Mouse (Mus musculus) spleen, adult 18-20 months (tissue): Measurements from ENCODE around the gene Tmprss12.
"Not testable (repeated sequence)": the region's sequence is repeated elsewhere in the genome, so short reads cannot be mapped to it uniquely, and the experiment has no call there.

Experiments used
- DNase-seq, 2 experiments: peaks; one replicate each; pipeline ENCODE4 v3.0.0; 2022; ENCODE audit warnings: mixed read lengths in 2 of 2

Tmprss12 gene

DNA sequence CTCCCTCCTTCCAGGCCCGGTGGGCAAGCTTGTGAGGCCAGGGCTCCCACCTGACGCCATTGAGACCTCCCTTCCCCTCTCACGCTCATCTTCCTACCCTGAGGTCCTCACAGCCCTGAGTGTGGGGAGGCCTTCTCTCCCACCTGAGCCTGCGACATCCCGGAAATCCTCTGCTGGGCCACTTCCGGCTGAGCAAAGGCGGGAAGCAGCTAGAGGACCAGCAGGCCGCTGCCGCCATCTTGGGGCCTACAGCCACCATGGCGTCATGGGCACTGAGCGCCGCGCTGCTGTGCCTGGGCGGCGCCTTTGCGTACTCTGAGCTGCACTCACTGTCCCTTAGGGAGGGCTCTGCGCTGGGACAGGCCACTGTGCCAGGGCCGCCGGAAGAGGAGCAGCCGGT is at the start of gene Tmprss12:
TSS of gene Tmprss12 (plus strand) at position 212 of the 400 bp plus-strand sequence.
- no peak for DNase-seq

DNA sequence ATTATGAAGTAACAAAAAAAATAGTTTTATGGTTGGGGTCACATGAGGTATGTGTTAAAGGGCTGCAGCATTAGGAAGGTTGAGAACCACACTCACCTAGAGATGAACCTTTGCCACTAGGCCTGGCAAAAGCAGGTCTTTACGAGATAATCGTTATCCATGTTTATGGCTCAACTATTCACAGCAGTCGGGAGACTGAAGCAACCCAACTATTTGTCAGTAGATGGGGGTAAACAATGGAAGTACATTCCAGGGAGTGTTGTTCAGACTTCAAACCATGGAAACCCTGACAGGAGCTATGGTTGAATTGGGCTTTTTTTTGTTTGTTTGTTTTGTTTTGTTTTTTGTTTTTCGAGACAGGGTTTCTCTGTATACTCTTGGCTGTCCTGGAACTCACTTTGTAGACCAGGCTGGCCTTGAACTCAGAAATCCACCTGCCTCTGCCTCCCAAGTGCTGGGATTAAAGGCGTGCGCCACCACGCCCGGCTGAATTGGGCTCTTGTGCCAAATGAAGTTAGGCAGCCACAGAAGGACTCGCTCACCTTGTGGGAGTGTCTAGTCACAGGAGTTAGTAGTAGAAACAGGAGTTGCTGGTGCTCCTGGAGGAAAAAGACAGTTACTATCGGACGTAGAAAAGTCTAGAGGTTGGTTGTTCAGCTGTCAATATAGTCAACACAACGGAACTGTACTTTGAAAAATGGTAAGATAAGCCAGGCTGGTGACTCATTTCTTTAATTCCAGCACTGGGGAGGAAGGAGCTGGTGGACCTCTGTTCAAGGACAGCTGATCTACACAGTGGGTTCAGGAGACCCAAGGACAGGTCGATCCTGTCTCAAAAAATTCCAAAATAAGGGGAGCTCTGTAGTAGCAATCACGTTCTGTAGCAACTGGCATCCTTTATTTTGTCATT is 48.8 kb upstream of the Tmprss12 start:
- no peak for DNase-seq

DNA sequence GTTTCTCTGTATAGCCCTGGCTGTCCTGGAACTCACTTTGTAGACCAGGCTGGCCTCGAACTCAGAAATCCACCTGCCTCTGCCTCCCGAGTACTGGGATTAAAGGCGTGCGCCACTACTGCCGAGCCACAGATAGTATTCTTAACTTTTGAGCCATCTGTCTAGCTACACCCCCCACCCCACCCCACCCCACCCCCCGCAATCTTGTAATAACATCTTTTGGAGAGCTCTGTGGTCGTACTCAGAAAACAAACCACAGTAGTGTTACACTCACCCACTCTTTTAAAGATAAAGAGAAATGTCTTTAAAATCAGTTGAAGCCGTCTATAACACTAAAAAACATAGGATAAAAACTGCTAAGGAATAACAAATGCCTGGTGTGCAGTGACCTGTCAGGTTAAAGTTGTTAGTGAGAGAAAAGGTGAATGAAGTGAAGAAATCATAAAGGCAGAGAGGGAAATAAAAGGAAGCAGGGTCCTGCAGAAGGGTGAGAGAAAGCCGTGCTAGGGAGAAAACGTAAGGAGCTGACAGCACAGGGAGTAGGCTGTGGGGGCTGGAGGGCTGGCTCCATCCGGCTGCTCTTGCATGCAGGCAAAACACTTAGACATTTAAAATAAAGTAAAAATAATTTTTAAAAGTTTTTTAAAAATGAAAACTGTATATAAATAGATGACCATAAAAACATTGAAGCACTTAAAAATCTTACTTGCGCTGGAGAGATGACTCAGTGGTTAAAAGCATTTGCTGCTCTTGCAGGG is 45.2 kb upstream of the Tmprss12 start:
- DNase-seq, result no peak

DNA sequence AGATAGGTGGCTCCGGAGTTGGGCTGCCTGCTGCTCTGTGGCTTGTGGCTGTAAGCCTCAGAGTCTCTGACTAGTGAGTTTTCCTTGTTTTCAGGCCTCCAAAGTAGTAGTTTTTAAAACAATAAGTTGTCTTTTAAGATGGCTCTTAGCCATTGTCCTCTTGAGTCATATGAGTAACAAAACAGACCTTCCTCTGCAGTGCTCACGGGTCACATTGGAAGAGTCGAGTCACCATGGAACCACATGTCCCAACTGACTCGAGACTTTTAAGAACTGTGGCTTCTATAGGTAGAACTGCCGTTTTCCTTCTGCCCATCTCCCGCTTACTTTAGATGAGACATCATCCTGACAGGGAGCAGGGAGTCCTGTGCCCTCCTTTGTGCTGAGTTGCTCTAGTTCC is 43.7 kb upstream of the Tmprss12 start:
- no peak for DNase-seq

DNA sequence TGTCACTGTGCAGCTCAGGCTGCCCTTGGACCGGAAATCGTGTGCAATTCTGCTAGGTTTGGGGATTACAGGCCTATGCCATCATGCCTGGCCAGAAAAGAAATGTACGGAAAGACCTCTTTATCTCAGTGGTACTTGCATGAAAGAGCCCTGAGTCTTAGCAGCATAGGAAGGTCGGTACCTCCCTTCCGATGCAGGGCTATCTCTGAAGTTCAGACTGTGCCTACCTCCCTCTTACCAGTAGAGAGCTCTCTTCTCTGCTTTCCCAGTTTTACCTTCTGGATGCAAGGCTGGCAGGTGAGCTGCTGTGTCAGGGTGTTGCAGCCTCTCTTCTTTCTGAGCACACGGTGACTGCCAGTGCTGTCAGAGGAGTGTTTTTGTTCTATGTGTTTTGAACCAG is 38.9 kb upstream of the Tmprss12 start:
- DNase-seq, result no peak

DNA sequence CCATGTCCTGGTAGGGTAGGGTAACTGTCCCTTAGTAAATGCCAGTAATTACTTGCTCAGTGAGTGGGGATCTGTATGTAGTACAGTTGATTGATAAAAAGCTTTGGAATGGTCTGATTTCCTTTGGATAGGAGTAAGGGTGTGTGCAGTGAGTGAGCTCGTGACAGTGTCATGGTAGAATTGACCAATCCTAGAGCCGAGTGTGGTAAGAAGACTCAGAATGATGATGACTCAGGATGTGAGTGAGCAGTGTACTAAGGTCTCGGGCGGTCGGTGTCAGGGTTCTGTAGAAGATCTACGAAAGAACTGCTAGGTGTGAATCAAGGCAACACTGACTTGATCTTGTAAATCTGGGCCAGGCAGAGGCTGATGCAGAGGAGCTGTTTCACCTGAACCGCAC is 34.7 kb upstream of the Tmprss12 start:
- no peak for DNase-seq

DNA sequence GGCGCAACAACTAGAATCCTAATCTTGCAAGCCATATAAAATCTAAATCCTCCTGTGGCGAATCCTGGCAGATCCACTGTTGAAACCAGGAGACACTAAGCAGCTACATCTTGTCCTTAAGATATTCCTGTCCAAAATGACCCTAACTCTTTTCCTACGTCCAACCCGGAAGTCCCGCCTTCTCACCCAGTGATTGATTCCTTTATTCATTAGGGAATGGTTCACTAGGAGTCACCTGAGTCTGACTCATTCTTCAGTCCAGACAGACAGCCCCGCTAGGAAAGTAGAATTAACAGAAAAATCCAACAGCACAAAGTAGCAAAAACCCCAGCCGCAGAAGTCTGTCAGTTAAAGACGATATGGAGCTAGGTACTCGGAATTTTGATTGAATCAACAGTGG is 33.3 kb upstream of the Tmprss12 start:
- no peak for DNase-seq

DNA sequence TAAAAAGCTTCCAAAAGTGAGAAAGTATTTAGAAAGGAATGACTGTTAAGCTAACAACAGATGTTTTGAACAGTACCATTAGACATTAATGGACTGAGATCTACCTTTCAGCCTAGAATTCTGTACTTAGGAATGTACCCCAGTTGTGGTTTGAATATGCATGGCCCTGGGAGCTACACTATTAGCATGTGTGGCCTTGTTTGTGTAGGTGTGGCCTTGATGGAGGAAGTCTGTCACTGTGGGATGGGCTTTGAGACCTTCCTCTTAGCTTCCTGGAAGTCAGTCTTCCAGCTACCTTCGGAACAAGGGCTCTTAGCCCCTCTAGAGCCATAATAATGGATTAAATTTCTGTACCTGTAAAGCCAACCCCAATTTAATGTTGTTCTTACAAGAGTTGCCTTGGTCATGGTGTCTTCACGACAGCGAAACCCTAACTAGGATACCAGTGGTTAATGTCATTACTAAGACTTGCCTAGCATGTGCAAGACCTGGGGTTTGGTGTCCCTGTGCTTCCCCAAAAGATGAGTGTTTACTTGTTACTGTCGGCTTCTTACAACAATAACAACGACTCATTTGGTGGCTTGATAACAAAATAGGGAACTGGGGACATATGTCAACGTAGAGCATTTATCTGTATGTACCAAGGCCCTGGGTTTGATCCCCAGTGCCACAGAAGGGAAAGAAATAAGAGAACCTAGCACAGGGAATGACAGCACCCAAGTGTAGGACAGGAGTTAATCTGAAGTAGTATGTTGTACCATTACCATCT is 31.8 kb upstream of the Tmprss12 start:
- DNase-seq, result no peak

DNA sequence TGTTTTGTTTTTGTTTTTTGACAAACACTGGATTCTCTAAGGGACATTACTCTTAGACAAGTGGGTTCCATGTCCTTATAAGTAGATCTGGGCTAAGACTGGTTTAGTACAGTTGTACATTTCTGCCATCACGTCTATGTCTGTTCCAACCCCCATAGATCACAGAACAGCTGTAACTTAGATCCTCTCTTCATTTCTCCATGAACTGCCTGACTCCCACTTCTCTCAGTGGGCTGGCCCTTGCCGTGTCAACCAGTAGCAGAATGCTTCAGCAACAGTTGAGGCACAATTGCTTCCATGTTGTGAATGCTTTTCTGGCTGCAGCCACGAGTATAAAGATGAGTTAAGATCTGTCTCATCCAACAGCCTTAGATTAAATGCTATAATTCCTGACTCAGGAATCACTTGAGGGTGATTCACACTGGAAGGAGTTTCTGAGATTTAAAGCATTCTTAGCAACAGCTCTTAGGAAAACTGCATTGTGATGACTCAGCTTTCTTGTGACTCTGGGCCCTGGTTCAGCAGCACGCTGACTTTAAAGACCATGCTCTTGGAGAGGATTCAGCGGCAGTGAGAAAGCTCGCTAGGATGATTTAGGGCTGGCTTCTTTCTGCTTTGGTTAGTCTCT is 29.4 kb upstream of the Tmprss12 start:
- DNase-seq, result no peak

DNA sequence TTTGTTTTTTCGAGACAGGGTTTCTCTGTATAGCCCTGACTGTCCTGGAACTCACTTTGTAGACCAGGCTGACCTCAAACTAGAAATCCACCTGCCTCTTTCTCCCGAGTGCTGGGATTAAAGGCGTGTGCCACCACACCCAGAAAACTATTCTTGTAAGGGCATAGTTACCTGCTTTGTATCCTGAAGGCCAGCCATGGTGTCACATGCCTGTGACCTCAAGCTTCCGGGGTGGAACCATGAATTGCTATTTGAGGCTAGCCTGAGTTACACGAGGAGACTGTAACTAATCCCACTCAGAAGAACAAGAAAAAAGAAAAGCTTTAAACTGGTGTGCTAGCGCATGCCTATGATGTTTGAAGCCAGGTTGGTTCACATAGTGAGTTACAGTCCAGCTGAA is 24.3 kb upstream of the Tmprss12 start:
- DNase-seq, result no peak

DNA sequence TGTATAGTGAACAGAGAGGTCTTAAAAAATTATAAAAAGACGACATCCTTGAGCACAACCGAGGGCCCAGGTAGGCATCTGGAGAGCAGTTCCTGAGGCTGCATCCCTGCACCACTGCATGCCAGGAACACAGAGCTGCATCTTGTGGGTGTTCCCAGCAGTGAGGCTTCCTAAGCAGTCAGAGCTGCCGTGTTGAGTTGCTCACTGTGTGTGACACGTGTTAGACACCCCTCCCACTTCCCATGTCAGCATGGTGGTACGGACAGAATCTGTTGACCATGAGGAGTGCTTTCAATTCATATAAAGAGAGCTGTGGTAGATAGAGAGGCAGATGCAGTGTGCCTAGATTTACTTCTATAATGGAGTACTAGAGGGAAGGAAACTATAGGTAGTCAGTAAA is 23.3 kb upstream of the Tmprss12 start:
- no peak for DNase-seq

DNA sequence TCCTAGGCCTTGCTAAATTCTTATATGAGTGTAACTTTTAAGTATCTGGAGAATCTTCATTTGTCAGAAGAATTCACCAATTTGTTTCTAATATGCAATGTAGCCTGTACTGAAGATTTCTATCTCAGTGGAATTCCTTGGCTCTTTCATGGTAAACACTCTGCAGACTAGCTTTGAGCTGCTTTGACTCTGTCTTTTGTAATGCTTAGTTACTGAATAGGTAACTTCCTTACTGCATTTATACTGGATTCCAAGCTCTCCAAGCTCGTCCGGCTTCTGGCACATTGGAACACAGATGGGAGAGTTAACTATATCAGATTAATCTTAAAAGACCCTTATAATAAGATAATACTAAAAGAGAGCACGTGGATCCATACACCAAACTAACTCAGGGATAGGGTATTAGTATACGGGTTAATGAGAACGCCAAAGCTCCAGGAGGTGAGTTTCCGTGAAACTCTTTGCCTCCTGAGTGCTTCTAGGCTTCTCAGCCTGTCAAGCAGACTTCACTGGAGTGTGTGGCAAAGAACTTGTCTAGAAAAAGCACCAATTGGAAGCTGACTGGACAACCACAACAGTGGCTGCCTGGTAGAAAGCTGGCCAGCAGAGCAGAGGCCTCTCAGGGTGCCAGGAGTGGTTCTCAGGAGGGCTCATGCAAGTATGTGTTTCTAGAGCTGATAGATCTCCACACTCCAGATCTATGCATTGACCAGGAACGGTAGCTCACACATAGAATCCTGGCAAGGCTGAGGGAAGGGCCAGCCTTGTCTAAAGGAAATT is 21.8 kb upstream of the Tmprss12 start:
- no peak for DNase-seq

DNA sequence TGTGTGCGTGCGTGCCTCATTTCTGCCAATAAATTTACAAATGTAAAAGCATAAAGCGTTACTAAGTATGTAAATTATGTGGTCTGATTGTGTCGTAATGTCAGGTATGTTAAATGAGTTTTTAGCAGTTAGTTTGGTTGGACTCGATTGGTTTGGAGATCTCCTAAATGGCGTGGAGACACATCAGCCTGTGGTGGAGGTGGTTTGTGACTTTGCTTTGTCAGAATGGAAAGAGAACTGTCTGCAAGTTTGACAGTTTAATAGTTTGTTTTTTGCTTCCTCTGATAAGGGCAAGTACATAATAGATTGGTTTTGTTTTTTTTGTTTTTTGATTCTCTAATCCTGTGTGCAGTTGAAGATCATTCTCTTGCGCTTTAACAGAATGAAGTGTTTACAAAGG is 20.3 kb upstream of the Tmprss12 start:
- DNase-seq, result not testable (repeated sequence)

DNA sequence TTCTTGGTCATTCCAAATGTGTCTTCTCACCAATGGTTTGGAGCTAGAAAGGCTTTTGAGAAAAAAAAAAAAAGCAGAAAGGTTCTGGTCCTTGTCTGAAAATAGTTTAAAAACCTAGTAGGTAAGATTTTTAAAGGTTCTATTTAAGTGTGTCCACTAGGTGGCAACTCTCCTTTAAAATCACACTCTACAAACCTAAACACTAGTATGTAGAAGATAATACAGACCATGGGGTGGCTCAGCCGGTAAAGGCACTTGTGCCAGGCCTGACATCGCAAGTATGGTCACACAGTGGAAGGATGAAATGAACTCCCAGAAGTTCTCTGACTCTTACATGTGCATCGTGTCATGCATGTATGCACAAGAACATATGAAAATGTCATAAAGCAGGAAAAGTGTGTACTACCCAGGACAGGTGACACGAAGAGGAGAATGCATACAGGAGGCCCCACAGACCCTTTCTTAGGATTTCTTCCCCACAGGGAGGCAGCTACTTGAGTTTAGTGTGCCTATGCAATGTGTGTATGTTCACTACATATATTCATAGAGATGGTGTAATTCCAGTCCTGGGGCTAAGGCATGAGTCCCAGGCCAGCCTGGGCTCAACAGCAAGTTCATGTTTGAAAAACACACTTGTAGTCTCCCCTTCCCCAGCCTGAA is 17.3 kb upstream of the Tmprss12 start:
- peak in 1 of 2 experiments; percentile 3 for DNase-seq

DNA sequence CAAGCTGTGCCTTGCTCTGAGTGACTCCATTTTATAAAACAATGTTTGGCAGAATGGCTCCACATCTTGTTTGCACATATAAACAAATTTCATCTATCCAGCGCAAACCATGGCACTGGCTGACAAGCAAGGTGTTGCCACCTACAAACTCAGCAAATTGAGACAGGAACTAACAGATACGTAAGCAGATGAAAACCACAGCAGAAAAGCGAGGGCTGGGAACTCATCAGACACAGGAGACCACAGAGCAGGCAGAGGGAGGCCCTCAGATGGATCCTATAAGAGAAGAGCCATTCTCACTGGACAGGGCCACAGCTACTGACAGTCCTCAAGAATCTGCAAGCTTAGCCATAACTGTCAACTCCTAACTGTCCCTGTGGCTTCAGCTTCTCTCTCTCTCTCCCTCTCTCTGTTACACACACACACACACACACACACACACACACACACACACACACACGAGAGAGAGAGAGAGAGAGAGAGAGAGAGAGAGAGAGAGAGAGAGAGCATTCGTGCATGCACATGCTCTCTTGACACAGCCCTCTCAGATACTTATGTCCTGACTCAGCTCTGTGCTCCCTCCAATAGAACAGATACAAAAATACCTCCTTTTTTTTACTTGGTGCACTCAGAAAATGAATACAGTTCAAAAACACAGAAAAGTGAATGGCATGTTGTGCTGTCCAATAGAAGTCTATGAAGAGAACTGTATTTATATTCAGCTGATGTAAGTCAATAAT is 14.9 kb upstream of the Tmprss12 start:
- DNase-seq, result no peak

DNA sequence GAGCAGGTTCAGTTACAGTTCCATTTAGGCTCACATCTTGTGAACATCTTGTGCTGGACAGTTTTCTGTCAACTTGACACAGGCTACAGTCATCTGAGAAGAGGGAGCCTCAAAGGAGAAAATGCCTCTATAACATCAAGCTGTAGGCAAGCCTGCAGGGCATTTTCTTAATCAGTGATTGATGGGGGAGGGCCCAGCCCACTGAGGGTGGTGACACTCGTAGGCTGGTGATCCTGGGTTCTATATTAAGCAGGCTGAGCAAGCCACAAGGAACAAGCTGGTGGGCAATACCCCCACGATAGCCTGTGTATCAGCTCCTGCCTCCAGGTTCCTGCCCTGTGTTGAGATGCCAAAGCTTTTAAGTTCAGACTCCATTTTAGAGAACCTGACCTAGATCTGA is 11.7 kb upstream of the Tmprss12 start:
- no peak for DNase-seq

DNA sequence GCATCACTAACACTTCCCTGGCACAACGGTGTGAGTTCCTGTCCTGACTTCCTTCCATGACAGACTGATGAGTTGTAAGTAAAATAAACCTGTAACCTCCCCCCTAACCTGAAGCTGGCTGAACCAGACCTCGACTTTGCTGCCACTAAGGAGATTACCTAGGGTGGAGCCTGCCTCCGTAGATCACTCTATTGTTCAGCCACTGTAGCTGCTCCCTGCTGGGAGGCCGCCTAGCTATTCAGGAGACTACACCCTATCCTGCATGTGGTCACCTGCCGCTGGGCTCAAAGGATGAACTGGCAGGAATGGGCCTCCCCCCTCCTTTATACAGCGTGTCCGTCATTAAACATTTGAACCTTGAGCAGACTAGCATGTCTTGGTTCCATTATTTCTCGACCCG is 10.9 kb upstream of the Tmprss12 start:
- DNase-seq, result no peak

DNA sequence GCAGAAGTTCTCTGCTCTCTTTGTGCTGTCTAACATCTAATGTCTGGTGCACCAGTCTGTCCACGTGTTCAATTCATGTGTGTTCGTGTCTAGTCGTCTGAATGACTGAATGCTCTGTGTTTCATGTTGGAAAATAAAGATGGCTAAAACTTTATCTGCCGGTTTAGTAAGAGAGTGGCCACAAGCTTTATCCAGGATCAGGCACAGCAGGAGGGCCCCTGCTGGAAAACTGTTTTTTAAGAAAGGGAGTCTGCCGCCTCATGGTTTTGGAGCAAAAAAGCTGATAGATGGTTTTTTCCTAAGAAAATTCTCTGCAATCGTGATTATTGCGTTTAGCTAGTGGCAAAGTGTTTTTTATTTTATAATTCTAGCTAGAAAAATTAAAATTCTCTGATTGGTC is 10.0 kb upstream of the Tmprss12 start:
- DNase-seq, result not testable (repeated sequence)

DNA sequence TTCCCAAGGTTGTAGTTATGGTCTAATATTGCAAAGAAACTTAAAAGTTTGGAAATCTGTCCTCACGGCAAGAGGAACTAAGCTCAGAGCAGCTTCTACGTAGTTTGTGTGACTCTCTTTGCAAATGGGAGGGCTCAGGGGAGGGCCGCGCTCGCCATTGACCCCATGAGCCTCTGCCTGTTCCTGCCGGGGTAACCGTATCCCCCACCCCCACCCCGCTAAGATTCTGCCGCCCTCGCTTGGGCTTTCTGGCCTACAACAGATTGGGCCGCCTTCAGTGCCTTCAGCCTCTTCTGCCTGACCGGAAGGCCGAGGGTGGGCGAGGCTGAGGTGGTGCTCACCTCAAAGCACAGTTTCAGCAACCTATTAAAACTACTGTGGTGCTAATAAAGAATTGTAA is 9.2 kb upstream of the Tmprss12 start:
- no peak for DNase-seq

DNA sequence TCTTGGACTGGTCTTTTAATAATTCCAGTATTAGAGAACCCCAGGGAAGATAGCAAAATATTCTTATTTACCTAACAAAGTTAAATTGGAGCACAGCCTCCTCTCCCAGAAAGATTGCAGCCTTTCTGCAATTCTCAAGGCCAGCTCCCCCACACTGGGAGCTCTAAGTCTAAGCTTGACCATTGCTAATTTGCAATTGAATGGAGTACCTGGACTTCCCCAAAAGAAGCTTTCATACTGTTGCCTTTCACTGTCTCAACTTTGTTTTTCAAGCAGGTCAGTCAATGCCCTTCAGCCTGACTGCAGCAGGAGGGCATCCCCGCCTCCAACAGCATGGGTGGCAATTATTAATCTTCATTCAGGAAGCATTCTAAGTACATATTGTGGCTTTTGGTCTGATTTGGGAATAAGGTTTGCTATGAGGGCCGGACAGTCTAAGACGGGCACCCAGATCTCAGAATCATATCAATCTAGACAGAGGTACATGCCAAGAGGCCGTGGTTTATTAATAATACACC is 6.8 kb upstream of the Tmprss12 start:
- not testable (repeated sequence) for DNase-seq
